Mouse (Mus musculus): ENCODE results near the gene Rbsn. TPM values are rescaled to one million over a fixed set of nuclear protein-coding genes. Genes with fewer than 3 reads are reported as not detected.

Rbsn gene
- polyA plus RNA-seq, 1 experiment from 2014 or later = 17.1 TPM

Other genes starting within 250 kb of the Rbsn start
- gene Fgd5, start 236.0 kb downstream of the Rbsn start, polyA plus RNA-seq (2014; fragmentation: Nextera tagmentation; extraction: Ambion mirVana) = 5.6 and 6.3 TPM in 2 replicates
- 16.1 and 18.7 TPM in 2 replicates for gene Nr2c2, start 123.5 kb downstream of the Rbsn start, polyA plus RNA-seq (2014; fragmentation: Nextera tagmentation; extraction: Ambion mirVana)
- gene Mrps25, start 30.9 kb downstream of the Rbsn start, polyA plus RNA-seq (2014; fragmentation: Nextera tagmentation; extraction: Ambion mirVana) = 56.4 and 61.1 TPM in 2 replicates
- 6.7 and 7.3 TPM in 2 replicates for gene Trh, start 29.7 kb upstream of the Rbsn start, polyA plus RNA-seq (2014; fragmentation: Nextera tagmentation; extraction: Ambion mirVana)